Mouse (Mus musculus) lung, embryonic 14.5 days (tissue): Measurements from ENCODE around the gene Tbl2. TPM values are rescaled to one million over a fixed set of nuclear protein-coding genes. Genes with fewer than 3 reads are reported as not detected.

Experiments used
- ATAC-seq: fragments of 200-750 bp; cut with Nextera tagmentation; 2 replicates; pipeline ENCODE4 v1.8.0; 2017; ENCODE audit warnings: mild to moderate bottlenecking, moderate TSS enrichment, moderate library complexity; ENCODE audit not compliant: insufficient read depth
- DNase-seq: peaks from one replicate; pipeline ENCODE4 v3.0.0-alpha.2; 2015
- H3K27ac ChIP-seq: fragments of 300-500 bp; sonication (generic); 2 replicates; pipeline ENCODE4 v1.5.1; 2014; ENCODE audit warnings: low read depth, mild to moderate bottlenecking, moderate library complexity
- H3K27me3 ChIP-seq: fragments of 300-500 bp; sonication (generic); 2 replicates; pipeline ENCODE4 v1.6.1; 2014; ENCODE audit warnings: low read length, control low read depth; ENCODE audit not compliant: insufficient read depth
- H3K36me3 ChIP-seq: fragments of 300-500 bp; sonication (generic); 2 replicates; pipeline ENCODE4 v1.6.1; 2014; ENCODE audit warnings: control low read depth; ENCODE audit not compliant: insufficient read depth
- H3K4me1 ChIP-seq: fragments of 300-500 bp; sonication (generic); 2 replicates; pipeline ENCODE4 v1.6.1; 2014; ENCODE audit warnings: antibody characterized with exemption, control low read depth; ENCODE audit not compliant: insufficient read depth
- H3K4me2 ChIP-seq: fragments of 300-500 bp; sonication (generic); 2 replicates; pipeline ENCODE4 v1.6.1; 2014; ENCODE audit warnings: mild to moderate bottlenecking
- H3K4me3 ChIP-seq: fragments of 300-500 bp; sonication (generic); 2 replicates; pipeline ENCODE4 v1.5.1; 2014; ENCODE audit warnings: low read depth, low read length
- H3K9ac ChIP-seq: fragments of 300-500 bp; sonication (generic); 2 replicates; pipeline ENCODE4 v1.6.1; 2014
- H3K9me3 ChIP-seq: fragments of 300-500 bp; sonication (generic); 2 replicates; pipeline ENCODE4 v1.6.1; 2016; ENCODE audit warnings: low read depth, low read length, control low read depth
- CTCF ChIP-seq: IDR thresholded peaks from 2 replicates; pipeline ENCODE4 v1.5.1; 2016; ENCODE audit warnings: antibody characterized with exemption, low read depth
- WGBS: fragments of 180-500 bp; shearing (Covaris S2); extraction: QIAGEN DNeasy Blood & Tissue Kit; methylation state at CpG from one replicate; pipeline ENCODE4 v1.1.7; 2014; 5-methylcytosine and 5-hydroxymethylcytosine counted together
- polyA plus RNA-seq: library from polyadenylated mRNA; unstranded; fragments of >200 nt; fragmentation: Nextera tagmentation; extraction: Ambion mirVana; gene quantifications from 2 replicates; pipeline ENCODE4 v1.2.1, GENCODE M21; 2014

The Tbl2 gene
- polyA plus RNA-seq, 1 experiment from 2014 or later, result 22.5 TPM

- H3K4me1 ChIP-seq, result no peaks in the 10 kb centered on the region
- no peak overlapping the region for H3K27ac ChIP-seq
- no peaks in the 10 kb centered on the region for H3K9me3 ChIP-seq
- WGBS, result 68% methylated on average over 3 of the region's 3 CpGs
- DNase-seq (no peak), ATAC-seq (no peak)
- H3K36me3 ChIP-seq, result peaks cover 87% of the 10 kb centered on the region
- H3K4me2 ChIP-seq, result no peak overlapping the region
- no peak overlapping the region for H3K9ac ChIP-seq
- TF ChIP-seq CTCF, result no peak
- H3K27me3 ChIP-seq, result no peaks in the 10 kb centered on the region
- no peak overlapping the region for H3K4me3 ChIP-seq
Measured at GRCm38 (mm10) chr5:135178523-135178922, 29.1 kb downstream of the Tbl2 start.

- H3K36me3 ChIP-seq, result peaks cover 82% of the 10 kb centered on the region
- no peak overlapping the region for H3K9ac ChIP-seq
- no peak for TF ChIP-seq CTCF
- no peaks in the 10 kb centered on the region for H3K9me3 ChIP-seq
- no peak overlapping the region for H3K4me2 ChIP-seq
- no peaks in the 10 kb centered on the region for H3K27me3 ChIP-seq
- H3K27ac ChIP-seq, result no peak overlapping the region
- ATAC-seq (no peak), DNase-seq (no peak)
- no peaks in the 10 kb centered on the region for H3K4me1 ChIP-seq
- 84% methylated on average over 4 of the region's 4 CpGs for WGBS
- H3K4me3 ChIP-seq, result no peak overlapping the region
Measured at GRCm38 (mm10) chr5:135178996-135179395, 29.5 kb downstream of the Tbl2 start.

GRCm38 (mm10) chr5:135179616-135180015, 30.2 kb downstream of the Tbl2 start:
- DNase-seq, result no peak
- Histone ChIP-seq H3K4me1 (no peaks in the 10 kb centered on the region), H3K36me3 (peaks cover 80% of the 10 kb centered on the region), H3K27ac (no peak overlapping the region), H3K4me3 (no peak overlapping the region), H3K27me3 (no peaks in the 10 kb centered on the region), H3K4me2 (no peak overlapping the region), H3K9me3 (no peaks in the 10 kb centered on the region), H3K9ac (no peak overlapping the region)
- ATAC-seq, result no peak
- no peak for TF ChIP-seq CTCF
- WGBS, result 92% methylated on average over 6 of the region's 7 CpGs

- Histone ChIP-seq H3K9me3 (no peaks in the 10 kb centered on the region), H3K27me3 (no peaks in the 10 kb centered on the region), H3K27ac (no peak overlapping the region), H3K4me2 (no peak overlapping the region), H3K4me1 (no peaks in the 10 kb centered on the region), H3K36me3 (peaks cover 69% of the 10 kb centered on the region), H3K4me3 (no peak overlapping the region), H3K9ac (no peak overlapping the region)
- TF ChIP-seq CTCF, result no peak
- WGBS, result 96% methylated on average over 14 of the region's 14 CpGs
- ATAC-seq (no peak), DNase-seq (no peak)
Measured at GRCm38 (mm10) chr5:135180796-135181195, 31.3 kb downstream of the Tbl2 start.

- WGBS, result 87% methylated on average over 6 of the region's 6 CpGs
- ATAC-seq (no peak), DNase-seq (no peak)
- Histone ChIP-seq H3K27ac (no peak overlapping the region), H3K36me3 (peaks cover 59% of the 10 kb centered on the region), H3K9ac (no peak overlapping the region), H3K9me3 (no peaks in the 10 kb centered on the region), H3K4me3 (no peak overlapping the region), H3K4me1 (no peaks in the 10 kb centered on the region), H3K4me2 (no peak overlapping the region), H3K27me3 (no peaks in the 10 kb centered on the region)
- no peak for TF ChIP-seq CTCF
Measured at GRCm38 (mm10) chr5:135181776-135182175, 32.3 kb downstream of the Tbl2 start.

GRCm38 (mm10) chr5:135183131-135183861, 33.8 kb downstream of the Tbl2 start:
- Histone ChIP-seq H3K36me3 (peaks cover 47% of the 10 kb centered on the region), H3K4me1 (no peaks in the 10 kb centered on the region), H3K27ac (peak overlapping the region; percentile 36; the same call in 1 of the 2 replicates), H3K4me3 (no peak overlapping the region), H3K9me3 (no peaks in the 10 kb centered on the region), H3K4me2 (no peak overlapping the region), H3K27me3 (no peaks in the 10 kb centered on the region), H3K9ac (no peak overlapping the region)
- ATAC-seq (no peak), DNase-seq (no peak)
- 39% methylated on average over 8 of the region's 8 CpGs for WGBS
- no peak for TF ChIP-seq CTCF

- Histone ChIP-seq H3K9ac (no peak overlapping the region), H3K4me2 (no peak overlapping the region), H3K4me1 (peaks cover 8% of the 10 kb centered on the region), H3K4me3 (no peak overlapping the region), H3K27ac (no peak overlapping the region), H3K9me3 (no peaks in the 10 kb centered on the region), H3K36me3 (peaks cover 42% of the 10 kb centered on the region), H3K27me3 (no peaks in the 10 kb centered on the region)
- DNase-seq (no peak), ATAC-seq (no peak)
- 95% methylated on average over 3 of the region's 3 CpGs for WGBS
- TF ChIP-seq CTCF, result no peak
Measured at GRCm38 (mm10) chr5:135185016-135185415, 35.6 kb downstream of the Tbl2 start.
